Mouse (Mus musculus): Measurements from ENCODE around the gene Lrrc34.

- TF ChIP-seq POLR2A (IDR thresholded peaks at IDR 0.05; ENCODE audit: control insufficient read depth, low read depth, low read length) (no peak), CTCF (IDR thresholded peaks at IDR 0.05; ENCODE audit: control insufficient read depth, insufficient read depth, insufficient replicate concordance, low read depth, low read length) (no peak)
Measured at GRCm38 (mm10) chr3:30648466-30648865, 797 bp upstream of the Lrrc34 start.
